Mouse (Mus musculus): ENCODE measurements around the gene 9130409I23Rik.

The 9130409I23Rik gene

DNA sequence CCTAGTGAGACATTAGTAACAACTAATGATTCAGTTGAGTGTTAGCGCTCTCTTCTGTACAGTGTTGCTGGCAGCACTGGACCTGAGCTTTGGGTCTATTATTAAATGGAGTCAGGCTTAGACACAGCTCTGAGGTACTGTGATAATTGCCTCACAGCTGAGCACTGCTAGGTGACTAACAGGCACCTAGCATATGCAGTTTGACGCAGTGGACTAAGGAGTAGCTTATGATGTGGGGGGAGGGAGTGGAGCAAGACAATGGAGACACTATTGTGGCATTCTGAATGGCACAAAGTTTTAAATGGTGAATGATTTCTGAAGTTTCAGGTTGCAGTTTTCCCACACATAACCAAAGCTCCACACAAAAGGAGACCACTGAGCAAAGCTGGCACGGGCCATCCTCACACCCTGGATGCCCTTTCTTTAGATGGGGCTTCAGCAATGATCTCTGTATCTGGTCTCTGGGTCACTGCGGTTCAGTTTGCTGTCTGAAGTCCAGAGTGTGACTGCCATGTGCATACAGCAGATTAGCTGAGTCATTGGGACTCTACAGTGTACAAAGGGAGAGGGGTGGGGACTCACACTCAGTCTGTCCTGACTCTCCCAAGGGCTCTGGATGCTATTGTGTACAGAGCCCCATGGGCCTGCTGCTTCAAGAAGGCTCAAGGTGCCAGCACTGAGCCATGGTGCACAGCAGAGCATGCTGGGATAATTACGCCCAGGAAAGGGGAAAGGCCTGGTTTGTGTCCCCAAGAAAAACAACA lies 15.8 kb upstream of the 9130409I23Rik start:
- 84% methylated on average over 5 of the region's 5 CpGs for WGBS

DNA sequence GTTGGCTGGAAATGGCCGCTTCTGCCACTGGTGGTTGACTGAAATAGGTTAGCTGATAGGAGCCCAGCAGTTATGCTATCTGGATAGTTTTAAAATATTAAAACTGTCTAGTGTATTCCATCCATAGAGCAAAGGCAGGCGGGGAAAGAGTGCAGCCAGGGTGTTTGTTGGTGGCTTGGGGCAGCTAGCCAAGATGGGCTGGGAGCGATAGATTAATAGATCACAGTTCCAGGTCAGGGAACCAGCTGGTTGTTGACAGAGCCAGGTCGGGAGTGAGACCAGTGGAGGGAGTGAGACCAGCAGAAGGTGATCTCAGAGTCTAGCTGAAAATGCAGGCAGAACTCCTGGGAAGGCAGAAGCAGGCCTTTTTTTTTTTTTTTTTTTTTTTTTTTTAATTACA lies 13.4 kb upstream of the 9130409I23Rik start:
- 71% methylated on average over 4 of the region's 4 CpGs for WGBS

DNA sequence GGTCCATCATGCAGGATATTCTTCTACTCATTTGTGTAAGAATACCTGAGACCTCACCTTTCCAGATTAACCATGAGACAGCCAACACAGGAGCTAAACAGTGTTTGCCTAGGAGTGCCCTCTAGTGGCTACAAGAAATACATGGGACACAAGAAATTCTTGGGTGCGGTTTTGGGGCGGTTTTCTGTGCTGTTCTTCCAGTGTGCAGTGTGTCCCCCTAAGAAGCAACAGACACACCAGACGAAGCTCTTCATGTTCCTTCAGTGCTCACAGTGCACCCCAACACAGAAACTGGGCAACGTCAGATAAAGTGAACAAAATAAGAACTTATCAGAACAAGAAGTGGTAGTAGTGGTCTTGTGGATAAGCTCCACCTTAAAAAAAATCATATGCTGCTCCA lies 11.4 kb upstream of the 9130409I23Rik start:
- 9% methylated on average over 4 of the region's 4 CpGs for WGBS

DNA sequence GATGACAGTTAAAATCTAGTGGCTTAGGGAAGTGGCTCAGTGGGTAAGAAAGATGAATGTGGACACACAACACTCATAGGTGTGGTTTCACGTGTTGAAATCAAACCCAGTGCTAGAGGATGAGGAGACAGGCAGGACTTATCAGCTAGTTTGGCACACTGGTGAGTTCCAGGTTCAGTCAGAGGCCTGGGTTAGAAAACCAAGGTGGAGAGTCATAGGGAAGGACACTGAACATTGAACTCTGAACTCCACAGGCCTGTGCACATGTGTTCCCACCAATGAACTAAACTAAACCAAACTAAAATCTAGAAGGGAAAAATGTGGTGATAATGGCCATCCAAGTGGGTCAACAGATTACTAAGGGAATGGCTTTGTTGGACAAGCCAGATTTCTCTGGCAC lies 3.5 kb upstream of the 9130409I23Rik start:
- WGBS, result 72% methylated on average over 1 of the region's 1 CpGs

DNA sequence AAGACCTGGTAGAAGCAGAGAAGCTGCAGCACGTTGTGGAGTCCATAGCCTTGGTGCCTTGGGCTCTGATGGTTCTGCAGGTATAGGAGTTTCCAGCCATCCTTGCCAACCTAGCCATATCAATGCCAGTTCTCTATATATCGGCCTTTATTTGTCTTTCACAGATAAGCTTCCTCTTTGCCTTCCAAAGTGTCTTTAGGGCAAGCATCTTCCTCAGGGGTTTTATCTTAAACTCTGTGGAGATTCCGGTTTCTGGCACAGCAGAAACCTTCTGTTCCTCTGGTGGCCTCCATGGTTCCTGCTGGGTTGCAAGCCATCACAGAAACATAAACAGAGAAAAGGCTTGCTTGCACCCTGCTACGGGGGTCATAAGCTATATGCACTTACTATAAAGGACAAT lies 1.9 kb downstream of the 9130409I23Rik start:
- 86% methylated on average over 4 of the region's 4 CpGs for WGBS

DNA sequence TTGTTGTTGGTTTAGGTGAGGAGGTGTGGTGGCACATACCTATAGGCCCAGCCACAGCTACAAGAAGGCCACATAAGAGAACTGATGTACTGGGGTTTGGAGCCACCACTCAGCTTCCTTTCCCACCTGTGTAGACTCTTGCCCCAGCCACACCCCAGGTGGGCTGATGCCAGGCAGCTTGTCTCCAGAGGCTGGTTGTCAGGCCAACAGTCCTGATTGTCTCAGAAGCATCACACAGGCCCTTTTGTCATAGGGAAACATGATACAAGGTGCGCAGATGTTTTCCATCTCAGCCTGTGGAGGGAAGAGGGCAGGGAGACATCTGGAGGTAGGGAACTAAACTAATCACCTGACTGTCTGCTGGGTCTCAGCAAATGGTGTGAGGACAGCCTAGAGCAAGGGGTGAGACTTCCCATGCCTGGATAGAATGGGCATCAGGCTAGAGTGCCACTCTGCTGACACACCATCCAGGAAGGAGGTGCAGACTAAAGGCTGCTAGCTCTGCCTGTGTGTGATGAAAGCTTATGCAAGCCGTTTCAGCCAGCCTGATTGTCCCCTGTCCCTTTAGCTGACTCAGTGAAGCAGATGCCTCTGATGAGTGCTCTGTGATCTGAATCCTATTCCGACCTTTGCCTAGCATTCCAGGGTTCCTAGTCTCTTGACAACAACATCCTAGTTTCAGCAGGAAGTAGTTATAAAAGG lies 10.9 kb downstream of the 9130409I23Rik start:
- WGBS, result 73% methylated on average over 3 of the region's 3 CpGs

DNA sequence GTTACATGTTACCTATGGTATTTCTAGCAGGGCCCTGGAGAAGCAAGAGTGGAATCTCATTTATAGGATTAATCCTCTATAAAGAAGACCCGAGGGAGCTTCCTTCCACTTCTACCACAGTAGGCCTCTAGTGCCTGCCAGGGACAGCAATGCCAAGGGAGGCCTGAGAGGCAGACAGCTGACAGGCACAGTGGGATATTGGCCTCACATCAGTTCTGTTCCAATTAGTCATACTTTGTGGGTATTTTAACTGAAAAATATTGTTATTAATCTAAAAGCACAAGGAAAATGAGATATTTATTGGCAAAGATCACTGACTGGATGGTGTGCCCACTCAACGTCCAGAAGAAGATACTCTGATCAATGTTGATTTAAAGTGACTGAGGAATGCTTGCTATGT lies 13.0 kb downstream of the 9130409I23Rik start:
- 73% methylated on average over 2 of the region's 2 CpGs for WGBS

DNA sequence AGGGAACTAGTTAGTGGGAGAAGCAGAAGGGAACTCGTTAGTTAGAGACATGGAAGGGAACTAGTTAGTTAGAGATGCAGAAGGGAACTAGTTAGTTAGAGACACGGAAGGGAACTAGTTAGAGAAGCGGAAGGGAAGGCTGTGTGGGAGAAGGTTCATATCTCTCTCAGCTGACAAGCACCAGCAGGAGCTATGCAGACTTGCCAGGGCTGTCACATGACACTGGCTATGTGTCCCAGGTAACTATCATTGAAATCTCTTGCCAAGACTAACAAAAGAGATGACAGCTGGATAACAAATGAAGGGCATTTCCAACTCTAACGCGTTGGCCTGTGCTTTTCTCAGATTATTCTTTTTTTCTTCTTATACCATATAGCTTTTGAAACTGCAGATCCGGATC lies 13.6 kb downstream of the 9130409I23Rik start:
- WGBS, result 86% methylated on average over 6 of the region's 6 CpGs

DNA sequence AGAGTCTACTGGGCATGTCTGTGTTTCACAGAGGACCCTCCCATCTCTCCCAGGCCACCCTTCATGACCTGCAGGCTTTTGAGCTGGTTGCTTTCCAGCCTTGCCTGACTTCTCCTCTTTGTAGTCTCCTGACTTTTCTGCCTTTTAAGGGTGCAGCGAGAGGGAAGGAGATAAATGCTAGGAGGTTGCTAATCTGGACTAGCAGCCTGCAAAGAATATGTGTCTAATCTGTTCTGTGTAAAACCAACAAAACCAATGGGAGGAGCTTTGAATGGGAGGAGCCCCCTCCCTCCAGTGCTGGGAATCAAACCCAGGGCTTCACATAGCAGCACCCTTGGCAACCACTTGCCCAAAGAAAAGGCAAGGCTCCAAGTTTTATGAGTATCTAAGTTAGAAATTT lies 17.3 kb downstream of the 9130409I23Rik start:
- 63% methylated on average over 1 of the region's 1 CpGs for WGBS

DNA sequence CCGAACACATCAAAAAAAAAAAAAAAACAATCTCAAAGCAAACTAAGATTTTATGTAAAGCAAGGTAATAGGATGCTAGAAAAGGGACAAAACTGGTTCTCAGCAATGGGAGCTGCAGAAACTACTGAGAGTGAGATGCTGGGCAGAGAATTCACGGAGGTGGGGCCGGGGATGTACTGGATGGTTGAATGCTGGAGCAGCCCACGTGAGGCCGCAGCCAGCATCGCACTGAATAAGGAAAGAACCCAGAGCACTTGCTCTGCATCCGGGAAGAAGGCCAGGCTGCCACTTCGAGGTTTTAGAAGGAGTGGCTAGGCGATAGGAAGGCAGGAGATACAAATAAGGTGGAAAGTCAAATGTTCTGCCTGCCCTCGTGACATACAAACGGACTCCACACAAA lies 18.6 kb downstream of the 9130409I23Rik start:
- WGBS, result 48% methylated on average over 11 of the region's 11 CpGs

DNA sequence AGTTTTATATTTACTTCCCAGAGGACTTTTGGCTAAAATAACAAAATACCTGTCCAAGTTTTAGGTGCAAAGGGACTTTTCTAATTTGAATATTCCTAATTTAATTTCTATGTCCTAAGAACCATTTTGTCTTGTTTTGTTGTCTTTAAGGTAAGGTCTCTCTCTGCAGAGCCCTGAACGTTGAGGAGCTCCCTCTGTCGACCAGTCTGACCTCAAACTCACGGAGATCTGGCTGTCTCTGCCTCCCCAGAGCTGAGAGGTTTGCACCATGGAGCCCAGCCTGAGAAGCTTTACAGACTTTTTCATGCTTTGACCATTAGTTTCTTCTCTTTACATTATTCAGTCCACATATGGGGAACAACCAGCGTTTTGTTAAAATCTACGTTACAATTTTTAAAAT lies 22.0 kb downstream of the 9130409I23Rik start:
- 56% methylated on average over 5 of the region's 5 CpGs for WGBS

DNA sequence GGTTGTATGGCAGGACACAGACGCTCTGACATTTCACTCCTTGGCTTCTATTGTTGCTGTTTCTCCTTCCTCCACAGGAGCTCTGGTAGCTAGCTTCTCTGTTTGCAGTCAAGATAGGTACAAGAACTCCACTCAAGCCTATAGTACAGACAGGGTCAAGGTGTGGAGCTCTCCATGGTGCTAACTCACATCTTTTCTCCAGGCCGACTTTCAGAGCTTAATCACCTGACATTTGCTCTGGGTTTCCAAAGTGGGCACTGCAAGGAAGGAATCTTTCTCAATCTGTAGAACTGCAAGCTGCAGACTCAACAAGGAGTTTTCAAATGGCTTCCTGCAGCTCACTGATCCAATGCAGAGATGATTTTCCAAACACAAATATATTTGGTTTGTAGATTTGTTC lies 33.0 kb downstream of the 9130409I23Rik start:
- 51% methylated on average over 2 of the region's 2 CpGs for WGBS

DNA sequence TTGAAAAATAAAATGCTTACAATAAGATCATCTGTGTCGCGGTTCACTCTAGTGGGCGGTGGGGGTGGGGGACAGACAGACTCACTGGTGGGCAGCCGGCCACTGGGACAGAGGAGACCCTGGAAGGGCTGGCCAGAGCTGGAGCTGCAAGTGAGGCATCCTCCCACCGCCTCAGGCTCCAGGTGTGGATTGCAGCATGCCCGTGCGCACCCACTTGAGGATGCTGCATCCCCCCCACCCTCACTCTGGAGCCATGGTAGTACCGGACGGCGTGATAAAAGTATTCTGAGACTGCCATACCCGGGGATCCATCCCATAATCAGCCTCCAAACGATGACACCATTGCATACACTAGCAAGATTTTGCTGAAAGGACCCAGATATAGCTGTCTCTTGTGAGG lies 39.0 kb downstream of the 9130409I23Rik start:
- 70% methylated on average over 12 of the region's 12 CpGs for WGBS
